10 mouse cellular contexts compared by ENCODE assay signal in genomic region chr15:95653812-95654210, GRCm38 (mm10). TPM values are rescaled to one million over a fixed set of nuclear protein-coding genes. Genes with fewer than 3 reads are reported as not detected.
DNase-seq lines count a peak whose midpoint lies in the region; ATAC-seq lines count a peak whose summit lies in the region.
"Had no signal": no experiment of that assay in that cellular context is flagged by ENCODE, and none has a peak within 500 bp of the region (broad histone marks: within the 10 kb centered on the region; RNA-seq: fewer than 3 reads in every experiment).

No protein-coding gene starts in this region.

- 3% methylated on average over 6 of the region's 6 CpGs for WGBS in heart, embryonic 12.5 days
- WGBS in hindbrain, embryonic 11.5 days = 2% methylated on average over 6 of the region's 6 CpGs
- 1% methylated on average over 6 of the region's 6 CpGs for WGBS in midbrain, embryonic 14.5 days

- no peak for DNase-seq in heart, postnatal 36 days
- peak; percentile 9 for DNase-seq in ZHBTc4 (ENCODE audit: low read depth, low spot score)
- DNase-seq in hindbrain, embryonic 11.5 days (ENCODE audit: low spot score) = peak; percentile 52
- DNase-seq in midbrain, embryonic 14.5 days = no peak
- DNase-seq in testis, postnatal 10 days (ENCODE audit: low spot score) = no peak
- no peak for DNase-seq in right cerebral cortex, postnatal 14 days
- no peak for DNase-seq in spleen, adult 12 weeks (ENCODE audit: low spot score)
- DNase-seq: kidney, postnatal 14 days had no signal

- no peaks in the 10 kb centered on the region for H3K36me3 ChIP-seq in heart, embryonic 12.5 days
- H3K36me3 ChIP-seq in hindbrain, embryonic 11.5 days (ENCODE audit: control insufficient read depth, insufficient read depth, low read length) = no peaks in the 10 kb centered on the region
- H3K36me3 ChIP-seq in midbrain, embryonic 14.5 days (ENCODE audit: control insufficient read depth, insufficient read depth, low read length) = no peaks in the 10 kb centered on the region

- ATAC-seq in heart, embryonic 12.5 days (ENCODE audit: insufficient number of reproducible peaks, low FRiP score) = peak; percentile 36; the same call in 1 of the 2 replicates
- ATAC-seq in hindbrain, embryonic 11.5 days (ENCODE audit: low FRiP score) = peak; percentile 22; the same call in 1 of the 2 replicates
- no peak for ATAC-seq in midbrain, embryonic 14.5 days (ENCODE audit: low FRiP score, low TSS enrichment)

- H3K4me1 ChIP-seq in heart, embryonic 12.5 days (replicated peaks) = peaks cover 11% of the 10 kb centered on the region
- H3K4me1 ChIP-seq in hindbrain, embryonic 11.5 days (replicated peaks; ENCODE audit: control insufficient read depth, insufficient read depth, low read length) = 0 out of 2 replicates have a peak, but pooled peaks cover 2% of the 10 kb centered on the region
- no peaks in the 10 kb centered on the region for H3K4me1 ChIP-seq in midbrain, embryonic 14.5 days (ENCODE audit: control insufficient read depth, insufficient read depth, low read length)

- H3K27me3 ChIP-seq in heart, embryonic 12.5 days (replicated peaks) = peaks cover 69% of the 10 kb centered on the region
- peaks cover 66% of the 10 kb centered on the region for H3K27me3 ChIP-seq in hindbrain, embryonic 11.5 days (ENCODE audit: control insufficient read depth, insufficient read depth, low read length)
- H3K27me3 ChIP-seq in midbrain, embryonic 14.5 days (ENCODE audit: control insufficient read depth, insufficient read depth, low read length) = peaks cover 75% of the 10 kb centered on the region

- H3K27ac ChIP-seq in heart, embryonic 12.5 days (ENCODE audit: poor library complexity, severe bottlenecking) = no peak overlapping the region
- no peak overlapping the region for H3K27ac ChIP-seq in hindbrain, embryonic 11.5 days (ENCODE audit: low read depth, low read length)
- no peak overlapping the region for H3K27ac ChIP-seq in midbrain, embryonic 14.5 days (replicated peaks; ENCODE audit: low read depth, low read length)

- intact Hi-C loops in heart, postnatal 36 days (cut with DNase I) = no loop called here

- peak overlapping the region; percentile 45 for H3K4me3 ChIP-seq in heart, embryonic 12.5 days
- H3K4me3 ChIP-seq in hindbrain, embryonic 11.5 days (ENCODE audit: low read depth, low read length) = peak overlapping the region; percentile 42
- H3K4me3 ChIP-seq in midbrain, embryonic 14.5 days (replicated peaks; ENCODE audit: low read depth, low read length) = peak overlapping the region; percentile 31

- H3K4me2 ChIP-seq in heart, embryonic 12.5 days = peak overlapping the region; percentile 76
- peak overlapping the region; percentile 72 for H3K4me2 ChIP-seq in hindbrain, embryonic 11.5 days (replicated peaks; ENCODE audit: low read depth, low read length)
- peak overlapping the region; percentile 58 for H3K4me2 ChIP-seq in midbrain, embryonic 14.5 days (ENCODE audit: low read length)

- H3K9me3 ChIP-seq in heart, embryonic 12.5 days (replicated peaks) = no peaks in the 10 kb centered on the region
- H3K9me3 ChIP-seq in hindbrain, embryonic 11.5 days (ENCODE audit: control insufficient read depth, low read length) = no peaks in the 10 kb centered on the region
- H3K9me3 ChIP-seq in midbrain, embryonic 14.5 days (ENCODE audit: control insufficient read depth, low read length) = no peaks in the 10 kb centered on the region

- H3K9ac ChIP-seq in heart, embryonic 12.5 days = no peak overlapping the region
- H3K9ac ChIP-seq in hindbrain, embryonic 11.5 days (ENCODE audit: low read depth, low read length) = no peak overlapping the region
- H3K9ac ChIP-seq in midbrain, embryonic 14.5 days (replicated peaks; ENCODE audit: low read length) = no peak overlapping the region

RNA-seq across cellular contexts. Expression of gene Dbx2, which starts 1.9 kb away (rescaled TPM):
- polyA plus RNA-seq in heart, embryonic 12.5 days (2016; fragmentation: Nextera tagmentation; extraction: Ambion mirVana) = not detected in 2 replicates
- total RNA-seq in heart, postnatal 36 days (2021) = not detected
- 5.6 and 7.1 TPM in 2 replicates for polyA plus RNA-seq in hindbrain, embryonic 11.5 days (2014; fragmentation: Nextera tagmentation; extraction: Ambion mirVana)
- 3.1 and 9.0 TPM in 2 replicates for polyA plus RNA-seq in midbrain, embryonic 14.5 days (2014; fragmentation: Nextera tagmentation; extraction: Ambion mirVana)
- polyA plus RNA-seq: spleen, adult 2 months had no signal

Comparison
In these comparisons a context has a peak if more than half of its experiments do, and no peak if none do; other contexts are left out.
1. DNase-seq: peak in ZHBTc4 (single experiment) and hindbrain, embryonic 11.5 days (single experiment); none in heart, postnatal 36 days (0 of 2), midbrain, embryonic 14.5 days (single experiment), testis, postnatal 10 days (single experiment), right cerebral cortex, postnatal 14 days (single experiment) and spleen, adult 12 weeks (single experiment).
2. Peak in every context shown above with its lines, with median percentiles within 50 percentile points of each other: H3K4me2 ChIP-seq and H3K4me3 ChIP-seq.